Mouse (Mus musculus) megakaryocyte, embryonic 14.5 days (primary cell): Measurements from ENCODE around the gene Kcnd2.

ENCODE experiments used
- FLI1 ChIP-seq: IDR thresholded peaks from 2 replicates; pipeline ENCODE4 v1.6.1; 2012; ENCODE audit warnings: low read length, inconsistent platforms, mixed read lengths
- GATA1 ChIP-seq: IDR thresholded peaks from 3 replicates; pipeline ENCODE4 v1.6.1; 2012; ENCODE audit warnings: mixed read lengths, low read length, inconsistent platforms, borderline replicate concordance

- TF ChIP-seq GATA1, result no peak
- no peak for TF ChIP-seq FLI1
These were observed 553.6 kb downstream of the Kcnd2 start for GRCm38 (mm10) chr6:21768745-21769446.
